Mouse (Mus musculus) T-helper 17 cell (primary cell): ENCODE data around the gene Arhgef12.

ENCODE experiments used
- in situ Hi-C, 2 experiments: fragments of 300-600 bp; cut with MboI, MseI; formaldehyde crosslinking; loops; 1 replicate in 1 of 2; 2 replicates in 1 of 2; pipeline ENCODE4 v1.15.1; 2025; ENCODE audit warnings: high pct_unique_total_duplicates in 2 of 2

Gene Arhgef12

DNA sequence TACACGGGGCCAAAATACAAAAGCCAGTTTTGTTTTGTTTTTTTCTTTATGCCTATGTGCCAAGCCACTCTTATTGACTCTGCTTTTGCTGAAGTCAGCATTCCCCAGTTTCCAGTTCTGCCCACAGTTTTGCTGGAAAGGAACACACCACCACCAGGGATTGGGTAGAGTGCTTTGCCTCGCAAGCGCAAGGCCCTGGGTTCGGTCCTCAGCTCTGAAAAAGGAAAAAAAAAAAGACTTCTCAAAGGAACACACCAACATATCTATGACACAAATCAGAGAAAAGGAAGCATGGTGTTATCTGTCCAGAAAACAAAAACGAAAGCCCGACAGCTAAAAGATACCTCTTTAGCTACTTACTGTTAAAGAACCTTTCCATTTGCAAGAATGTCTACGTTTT, 2.1 kb upstream of the Arhgef12 start:
- in situ Hi-C loops, result no loop called here

DNA sequence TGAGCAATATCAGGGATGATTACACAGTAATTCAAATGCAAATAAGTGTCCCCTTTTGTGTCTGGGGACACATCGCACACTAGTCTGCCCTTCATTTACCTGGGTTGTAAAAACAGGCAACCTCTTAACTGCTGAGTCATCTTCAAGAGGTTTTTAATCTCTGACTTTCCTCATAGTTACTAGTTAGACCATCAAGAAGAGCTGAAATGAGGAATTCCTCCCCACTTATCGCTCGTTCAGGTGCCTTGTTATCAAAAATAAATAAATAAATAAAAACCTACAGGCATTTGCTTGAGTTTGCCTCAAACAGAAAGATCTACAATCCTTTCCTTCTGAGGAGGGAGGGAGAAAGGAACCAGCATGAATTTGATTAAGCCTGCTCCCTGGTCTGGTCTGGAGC, 1.7 kb upstream of the Arhgef12 start:
- in situ Hi-C loops, result no loop called here

DNA sequence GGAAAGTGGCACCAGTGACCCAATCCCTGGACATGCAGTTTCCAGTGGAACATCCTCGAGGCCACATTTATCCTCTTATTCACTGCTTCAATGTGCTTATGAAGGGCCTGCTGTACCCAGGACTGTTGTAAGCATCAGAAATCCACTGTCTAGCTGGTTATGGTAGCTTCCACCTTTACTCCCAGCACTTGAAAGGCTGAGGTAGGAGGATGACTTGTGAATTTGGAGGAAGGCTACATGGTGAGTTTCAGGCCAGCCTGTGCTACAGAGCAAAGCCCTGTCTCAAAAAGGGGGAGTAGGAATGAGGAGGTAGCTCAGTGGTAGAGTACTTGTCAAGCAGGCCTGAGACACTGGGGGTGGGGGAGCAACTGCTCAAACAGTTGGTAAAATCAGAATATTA, 1.0 kb upstream of the Arhgef12 start:
- in situ Hi-C loops, result no loop called here

DNA sequence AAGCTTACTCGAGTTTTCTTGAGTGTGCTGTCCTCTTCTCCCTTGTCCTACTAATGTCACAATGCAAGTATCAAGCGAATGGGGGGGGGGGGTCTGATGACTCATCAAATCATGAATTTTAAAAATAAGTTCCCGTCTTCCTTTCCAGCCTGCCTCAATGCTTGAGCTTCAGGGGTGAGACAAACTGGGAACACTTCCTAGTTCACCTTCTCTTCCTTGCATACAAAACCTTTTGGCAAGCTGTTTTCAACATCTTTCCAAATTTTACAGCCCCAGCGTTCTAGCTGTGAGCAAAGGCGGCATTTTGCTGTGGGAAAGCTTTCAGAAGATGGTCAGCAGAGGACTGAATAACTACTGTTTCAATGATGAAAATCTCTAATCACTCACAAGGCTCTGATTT, 516 bp upstream of the Arhgef12 start:
- in situ Hi-C loops, result no loop called here

DNA sequence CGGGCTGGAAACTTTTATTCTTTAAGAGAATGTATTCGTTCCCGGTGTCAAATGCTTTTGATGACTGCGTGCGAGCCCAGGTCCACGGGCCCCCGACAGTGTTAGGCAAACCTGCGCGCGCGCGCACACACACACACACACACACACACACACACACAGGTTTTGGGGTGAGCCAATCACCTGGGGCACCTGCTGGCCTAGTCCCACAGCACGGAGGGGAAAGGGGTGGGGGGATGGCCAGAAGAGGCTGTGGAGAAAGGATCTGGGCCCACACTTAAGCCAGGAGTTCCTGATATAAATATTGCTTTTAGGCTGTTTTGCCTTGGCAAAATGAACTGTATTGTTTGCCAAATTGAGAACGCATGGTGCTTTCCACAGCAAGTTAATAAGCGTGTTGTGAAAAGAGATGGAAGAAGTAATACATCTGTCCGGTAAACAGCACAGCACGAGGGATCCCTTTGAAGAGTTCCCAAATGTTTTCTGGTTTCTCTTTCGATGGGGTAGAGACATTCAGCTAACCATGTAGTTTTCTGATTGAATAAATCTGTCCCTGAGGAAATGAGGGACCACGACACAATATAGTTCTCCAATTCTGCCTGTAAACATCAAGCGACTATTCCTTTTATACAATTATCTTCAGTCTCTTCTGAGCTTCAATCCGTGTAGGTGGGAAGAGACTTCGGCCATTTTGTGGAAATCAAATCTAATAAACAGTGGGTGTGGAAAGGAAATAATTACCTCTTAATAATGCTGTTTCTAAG, 433 bp downstream of the Arhgef12 start:
- in situ Hi-C loops, result no loop called here

DNA sequence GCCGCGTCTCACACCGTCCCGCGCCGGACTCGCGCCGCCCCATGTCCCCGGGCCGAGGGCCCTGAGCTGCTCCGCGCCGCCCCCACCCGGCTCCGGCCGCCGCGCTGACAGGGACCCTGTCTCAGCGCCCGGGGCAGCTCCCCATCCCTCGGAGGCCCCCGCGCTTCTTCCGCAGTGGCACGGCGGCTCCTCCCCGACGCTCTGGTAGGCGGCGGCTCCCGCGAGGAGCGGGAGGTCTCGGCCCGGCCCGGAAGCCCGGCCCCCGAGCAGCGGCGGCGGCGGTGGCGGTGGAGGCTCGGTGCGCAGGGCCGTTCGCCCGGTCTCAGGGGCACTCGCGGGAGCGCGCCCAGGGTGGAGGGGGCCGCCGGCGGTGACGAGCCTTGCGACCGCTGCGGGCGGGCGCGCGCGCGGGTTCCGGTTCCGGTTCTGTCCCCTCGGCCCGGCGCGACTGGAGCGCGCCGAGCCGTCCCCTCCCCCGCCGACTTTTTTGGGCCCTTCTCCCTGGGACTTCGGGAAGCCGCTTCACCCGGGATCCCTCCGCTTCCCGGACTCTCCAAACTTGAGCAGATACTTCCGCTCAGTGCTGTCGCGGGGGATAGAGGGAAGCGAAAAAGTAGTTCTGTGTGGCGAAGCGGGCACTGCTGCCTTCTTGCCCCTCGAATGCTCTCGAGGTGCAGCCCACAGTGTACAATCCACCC, 1.2 kb downstream of the Arhgef12 start:
- in situ Hi-C loops, result no loop called here

DNA sequence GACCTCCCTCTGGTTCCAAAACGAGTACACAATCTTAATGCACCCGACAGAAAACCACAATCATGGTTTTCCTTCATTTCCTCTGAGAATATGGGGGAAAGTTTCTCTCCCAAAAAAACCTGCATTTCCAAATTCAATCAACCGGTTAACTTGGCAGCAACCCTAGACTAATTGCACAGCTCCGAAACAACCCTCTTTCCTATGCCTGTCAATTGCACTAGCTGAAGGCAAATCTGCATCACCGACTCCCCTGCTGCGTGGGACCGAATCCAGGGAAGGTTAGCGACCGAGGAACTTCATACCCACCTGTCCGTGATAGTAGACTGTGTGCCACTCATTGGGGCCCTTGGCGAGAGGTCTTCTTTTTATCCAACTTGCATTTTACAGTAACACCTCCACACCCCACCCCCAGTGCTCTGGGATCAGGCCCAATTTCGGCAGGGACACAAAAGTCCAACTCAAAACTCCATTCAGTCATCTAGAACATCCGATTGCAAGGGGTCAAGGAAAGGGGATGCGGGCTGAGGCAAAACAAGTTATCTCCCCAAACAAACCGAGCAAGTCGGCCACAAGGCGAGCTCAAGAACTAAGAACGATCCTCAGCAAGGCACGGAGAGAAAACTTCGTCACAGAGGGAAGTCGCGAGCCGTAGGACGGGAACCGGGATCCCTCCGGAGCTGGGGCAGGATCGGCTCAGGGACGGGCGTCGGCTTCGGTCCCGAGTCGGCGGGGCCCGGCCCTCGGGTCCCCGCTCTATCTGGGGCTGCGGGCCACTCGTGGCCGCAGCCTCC, 2.0 kb downstream of the Arhgef12 start:
- in situ Hi-C loops, result no loop called here

DNA sequence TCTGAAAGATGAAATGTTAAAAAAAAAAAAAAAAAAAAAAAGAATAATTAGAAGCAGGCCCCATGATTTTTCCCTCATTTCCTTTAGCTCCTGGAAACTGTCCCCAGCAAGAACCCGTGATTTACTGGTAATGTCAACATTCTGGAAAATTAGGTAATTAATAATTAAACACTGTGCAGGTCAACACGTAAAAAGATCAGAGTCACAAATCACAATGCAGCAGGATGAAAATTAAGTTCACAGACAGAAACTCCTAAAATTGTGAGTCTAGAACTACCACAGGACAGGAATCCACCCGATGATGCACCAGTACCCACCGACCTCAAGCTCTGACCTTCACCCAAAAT, 2.5 kb downstream of the Arhgef12 start:
- in situ Hi-C loops, result no loop called here

DNA sequence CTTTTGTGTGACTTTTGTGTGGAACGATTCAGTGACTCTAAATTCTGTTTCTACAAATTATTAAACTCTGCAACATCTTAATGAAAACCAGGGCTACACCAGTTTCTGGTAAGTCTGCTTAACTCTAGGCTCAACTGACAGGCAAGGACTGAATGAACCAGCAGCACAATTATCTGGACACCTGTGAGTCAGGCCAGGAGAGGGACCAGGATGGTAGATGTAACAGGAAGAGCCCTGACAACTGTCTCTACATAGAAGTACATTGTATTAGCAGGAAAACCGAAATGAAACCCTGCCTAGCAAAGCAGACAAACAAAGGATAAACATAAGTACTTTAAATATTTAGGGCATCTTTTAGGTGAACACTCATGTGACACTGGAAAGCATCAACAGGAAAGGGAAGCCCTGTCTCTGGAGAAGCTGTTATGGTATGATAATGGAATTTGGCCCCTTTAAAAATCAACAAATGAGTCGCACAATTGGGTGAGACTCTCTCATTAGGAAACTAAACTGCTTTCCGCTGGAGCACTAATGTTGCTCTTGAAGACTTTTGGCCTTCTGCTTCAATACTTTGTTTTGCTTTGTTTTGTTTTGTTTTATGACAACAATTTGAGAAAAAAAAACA, 3.3 kb downstream of the Arhgef12 start:
- in situ Hi-C loops, result no loop called here

DNA sequence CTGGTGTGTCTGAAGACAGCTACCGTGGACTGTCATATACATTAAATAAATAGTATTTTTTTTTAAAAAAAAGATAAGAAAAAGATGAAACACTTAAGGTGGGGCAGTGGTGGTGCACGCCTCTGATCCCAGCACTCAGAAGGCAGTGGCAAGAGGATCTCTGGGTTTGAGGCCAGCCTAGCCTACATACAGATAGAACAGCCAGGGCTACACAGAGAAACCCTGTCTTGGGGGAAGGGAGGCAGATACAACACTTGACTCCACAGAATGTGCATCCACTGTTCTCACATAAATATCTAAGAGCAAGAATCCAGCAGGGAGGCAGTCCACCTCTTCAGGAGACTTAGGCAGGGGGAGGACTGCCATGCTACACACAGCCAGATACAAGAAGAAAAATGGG, 4.1 kb downstream of the Arhgef12 start:
- in situ Hi-C loops, result no loop called here

DNA sequence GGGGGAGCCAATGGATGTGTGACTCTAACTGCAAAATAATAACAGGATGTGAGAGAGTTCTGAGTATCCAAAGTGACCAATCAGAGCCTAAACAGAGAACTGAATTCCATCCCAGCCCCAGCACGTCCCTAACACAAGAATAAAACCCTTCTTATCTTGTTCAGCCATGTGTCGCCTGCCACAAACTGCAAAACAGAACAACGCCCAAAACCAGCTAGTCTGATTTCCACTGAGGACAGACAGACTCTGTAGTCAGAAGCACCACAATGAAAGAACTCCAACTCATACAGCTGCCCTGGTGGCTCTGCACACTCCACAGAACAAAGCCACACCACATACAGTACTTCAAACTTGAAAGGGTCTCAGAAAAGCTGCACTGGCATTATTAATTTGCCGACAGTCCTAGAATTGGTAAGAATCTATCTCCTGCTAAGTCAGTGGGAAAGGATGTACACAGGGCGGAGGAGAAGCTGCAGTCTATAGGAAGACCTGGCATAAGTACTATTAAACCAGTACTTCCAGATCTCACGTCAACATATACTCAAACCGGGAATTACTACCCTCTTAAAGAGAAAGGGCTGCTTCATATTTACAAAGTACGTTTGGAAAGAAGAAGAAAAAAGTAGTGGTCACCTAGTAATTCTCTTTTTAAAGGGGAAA, 5.0 kb downstream of the Arhgef12 start:
- in situ Hi-C loops, result no loop called here

DNA sequence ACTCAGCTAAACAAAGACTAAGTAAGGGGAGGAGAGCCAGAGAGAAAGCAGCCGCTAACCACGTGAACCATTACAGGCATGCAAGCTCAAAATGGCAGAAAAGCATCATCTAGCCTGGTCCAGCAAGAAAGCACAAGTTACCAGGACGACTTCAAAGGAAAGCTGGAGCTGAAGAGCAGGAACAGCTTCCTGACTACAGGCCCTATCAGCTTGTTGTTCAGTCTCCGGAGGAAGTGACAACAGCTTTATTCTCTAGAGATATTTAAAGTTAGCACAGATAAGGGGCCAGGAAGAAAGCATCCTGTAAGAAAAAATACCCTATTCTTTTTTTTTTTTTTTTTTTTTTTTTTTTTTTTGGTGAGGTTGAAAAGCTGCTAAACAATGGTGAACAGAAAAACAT, 8.1 kb downstream of the Arhgef12 start:
- in situ Hi-C loops, result loop anchor here in 1 of 2 experiments (10.0 kb wide), 1 partner anchor 1176 kb away; no protein-coding TSS in a partner anchor

DNA sequence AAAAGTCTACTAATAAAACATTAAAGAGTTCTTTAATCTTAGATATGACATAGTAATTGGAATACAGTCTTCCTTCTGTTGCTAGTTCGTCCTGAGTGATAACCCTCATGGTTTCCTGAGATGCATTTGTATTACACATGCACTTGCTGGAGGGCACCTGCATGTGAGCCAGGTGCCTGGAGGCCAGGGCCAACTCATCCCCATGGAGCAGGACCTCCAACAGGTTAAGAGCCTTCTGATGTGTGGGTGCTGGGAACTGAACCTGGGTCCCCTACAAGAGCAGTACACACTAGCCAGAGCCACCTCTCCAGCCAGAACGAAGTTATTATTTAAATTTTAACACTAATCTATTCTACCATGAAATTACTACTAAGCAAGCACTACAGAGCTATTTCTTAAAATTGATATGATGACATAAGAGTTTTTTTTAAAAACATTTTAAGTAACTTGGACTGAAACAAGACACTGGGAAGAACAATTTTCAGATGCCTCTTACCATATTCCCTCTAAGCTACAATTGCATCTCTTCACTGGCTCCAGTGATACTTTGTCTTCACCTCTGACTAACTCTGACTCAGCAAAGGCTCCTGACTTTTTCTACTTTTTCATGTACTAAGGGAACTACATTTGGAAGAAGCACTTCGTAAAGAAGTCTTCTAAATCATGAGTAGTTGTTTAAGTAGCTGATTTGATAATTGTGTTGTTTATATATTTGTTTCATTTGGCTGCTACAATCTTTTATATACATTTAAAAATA, 9.1 kb downstream of the Arhgef12 start:
- in situ Hi-C loops, result loop anchor here in 1 of 2 experiments (10.0 kb wide), 1 partner anchor 1177 kb away; no protein-coding TSS in a partner anchor

DNA sequence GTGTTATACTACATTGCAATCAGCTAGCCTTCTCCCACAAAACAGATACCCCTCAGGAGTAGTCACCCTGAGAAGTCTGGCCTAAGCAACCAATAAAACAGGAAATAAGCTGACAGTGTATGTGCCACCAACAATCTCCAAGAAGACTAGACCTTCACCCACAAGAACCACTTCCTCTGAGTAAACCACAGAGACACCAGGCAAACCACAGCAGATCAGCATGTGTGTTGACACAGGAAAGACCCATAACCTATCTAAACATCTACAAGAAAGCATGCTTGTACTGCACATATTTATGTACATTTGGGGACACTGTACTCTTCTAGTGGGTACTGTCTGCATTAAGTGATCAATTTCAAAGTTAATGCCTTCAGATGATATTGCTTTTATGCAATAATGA, 10.7 kb downstream of the Arhgef12 start:
- in situ Hi-C loops, result loop anchor here in 1 of 2 experiments (10.0 kb wide), 1 partner anchor 1178 kb away; no protein-coding TSS in a partner anchor

DNA sequence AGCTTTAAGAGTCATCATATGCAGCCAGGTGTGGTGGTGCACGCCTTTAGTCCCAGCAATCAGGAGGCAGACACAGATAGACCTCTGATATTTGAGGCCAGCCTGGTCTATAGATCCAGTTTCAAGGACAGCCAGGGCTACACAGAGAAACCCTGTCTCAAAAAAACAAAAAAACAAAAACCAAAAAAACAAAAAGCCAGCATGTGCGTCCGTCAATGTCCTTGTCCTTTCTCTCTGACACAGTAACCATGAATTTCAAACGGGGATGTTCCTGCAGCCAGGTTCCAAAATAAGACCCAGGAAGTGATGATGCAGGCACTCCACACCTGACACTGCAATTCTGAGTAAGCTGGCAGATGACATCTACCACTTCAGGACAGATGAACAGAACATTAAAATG, 12.2 kb downstream of the Arhgef12 start:
- in situ Hi-C loops, result loop anchor here in 1 of 2 experiments (10.0 kb wide), 1 partner anchor 1180 kb away; no protein-coding TSS in a partner anchor

DNA sequence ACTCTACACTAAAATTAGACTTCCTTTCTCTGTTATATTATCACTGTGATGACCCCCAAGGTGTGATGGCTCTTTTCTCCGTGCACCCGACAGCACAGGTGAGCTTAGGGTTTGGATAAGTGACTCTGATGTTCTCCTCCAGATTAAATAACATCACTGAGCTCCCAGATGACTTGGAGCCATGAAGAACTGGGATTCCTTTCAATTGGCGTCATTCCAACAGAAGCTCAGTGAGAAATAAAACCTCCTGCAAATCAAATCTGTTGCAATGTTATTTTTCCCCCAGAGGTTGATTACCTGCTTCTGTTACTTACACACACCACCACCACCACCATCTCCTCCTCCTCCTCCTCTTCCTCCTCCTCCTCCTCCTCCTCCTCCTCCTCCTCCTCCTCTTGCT, 13.2 kb downstream of the Arhgef12 start:
- in situ Hi-C loops, result loop anchor here in 1 of 2 experiments (10.0 kb wide), 1 partner anchor 1181 kb away; no protein-coding TSS in a partner anchor

DNA sequence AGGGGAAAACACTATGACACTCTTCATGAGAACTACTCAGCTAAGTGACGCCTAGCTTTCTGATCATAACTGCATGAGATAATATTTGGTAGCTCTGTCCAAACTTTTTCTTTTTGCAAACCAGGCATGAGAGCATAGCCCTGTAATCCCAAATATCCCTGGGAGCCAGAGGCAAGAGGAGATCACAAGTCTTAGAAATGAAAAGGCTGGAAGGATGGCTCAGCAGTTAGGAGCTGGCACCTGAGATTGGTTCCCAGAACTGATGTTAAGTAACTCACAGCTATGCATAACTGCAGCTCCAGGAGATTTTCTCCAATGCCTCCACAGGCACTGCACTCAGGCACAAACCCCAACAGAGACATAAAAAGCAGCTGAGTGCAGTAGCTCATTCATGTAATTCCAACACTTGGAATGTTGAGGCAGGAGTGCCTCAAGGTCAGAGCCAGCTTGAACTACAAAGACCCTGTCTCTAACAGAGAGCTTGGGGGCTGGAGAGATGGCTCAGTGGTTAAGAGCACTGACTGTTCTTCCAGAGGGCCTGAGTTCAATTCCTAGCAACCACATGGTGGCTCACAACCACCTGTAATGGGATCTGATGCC, 21.3 kb downstream of the Arhgef12 start:
- in situ Hi-C loops, result no loop called here

DNA sequence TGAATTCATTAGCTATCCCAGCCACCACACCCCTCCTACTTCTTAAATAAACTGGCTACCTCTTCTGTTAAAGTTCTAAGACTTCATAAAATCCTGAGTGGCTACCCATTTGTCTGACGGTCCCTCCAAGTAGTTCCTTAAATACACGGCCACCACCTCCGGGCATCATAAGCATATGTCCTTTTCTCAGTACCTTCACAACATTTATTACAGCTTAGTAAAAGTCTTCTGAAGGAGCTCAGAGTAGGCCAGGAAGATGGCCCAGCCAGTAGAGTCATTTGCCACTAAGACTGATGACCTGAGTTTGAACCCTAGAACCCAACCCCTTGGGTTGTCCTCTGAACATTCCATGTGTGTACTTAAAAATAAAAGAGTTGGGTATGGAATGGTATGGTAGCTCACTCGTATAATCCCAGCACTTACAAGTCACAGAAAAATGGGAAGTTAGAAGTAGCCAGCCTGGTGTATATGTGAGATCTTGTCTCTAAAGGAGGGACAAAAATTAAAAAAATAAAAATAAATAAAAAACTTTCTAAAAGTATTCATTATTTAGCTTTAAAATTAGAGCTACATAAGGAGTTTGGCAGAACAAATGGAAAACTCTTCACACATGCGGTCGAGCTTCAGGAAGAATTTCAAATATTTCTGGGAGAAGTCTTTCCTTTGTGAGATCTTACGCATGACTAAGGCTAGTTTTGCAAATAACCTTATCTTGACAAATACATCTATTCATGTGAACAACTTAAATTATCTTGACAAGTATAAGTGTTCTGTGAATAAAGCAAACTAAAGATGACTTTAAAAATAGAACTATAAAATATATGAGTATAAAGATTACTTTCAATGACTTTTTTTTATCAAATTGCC, 22.3 kb downstream of the Arhgef12 start:
- in situ Hi-C loops, result no loop called here

DNA sequence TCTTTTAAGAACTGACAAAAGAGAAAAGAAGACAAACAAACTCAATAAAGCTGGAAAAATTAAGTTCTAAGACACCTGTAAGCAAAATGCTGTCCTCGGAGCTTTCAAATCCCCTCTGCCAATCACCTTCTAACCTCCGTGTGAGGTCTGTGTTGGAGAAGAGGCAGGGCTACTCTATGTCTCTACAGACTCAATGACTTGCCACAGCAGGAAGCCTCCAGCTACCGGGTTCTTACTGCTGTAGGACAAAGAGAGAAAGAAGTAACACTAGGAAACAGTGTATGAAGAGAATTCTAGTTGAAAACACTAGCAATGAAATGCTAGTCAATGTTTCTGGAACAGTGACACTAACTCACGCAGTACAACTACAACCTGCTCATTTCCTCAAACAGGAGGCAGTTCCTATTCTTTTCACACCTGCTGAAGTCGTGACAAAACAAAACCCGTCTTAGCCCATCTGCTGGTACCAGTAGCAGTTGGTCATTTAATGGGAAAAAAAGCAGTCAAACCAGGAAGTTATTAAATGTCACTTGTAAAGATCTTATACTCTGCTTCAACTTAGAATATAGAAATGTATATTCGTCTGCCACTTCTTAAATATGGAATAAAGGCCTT, 23.5 kb downstream of the Arhgef12 start:
- in situ Hi-C loops, result no loop called here
